Mouse (Mus musculus) kidney, postnatal 14 days (tissue): Measurements from ENCODE around the gene Htra1.

ENCODE experiments used
- DNase-seq: peaks from one replicate; pipeline ENCODE4 v3.0.0; 2022; ENCODE audit warnings: mixed read lengths

The Htra1 gene

DNA sequence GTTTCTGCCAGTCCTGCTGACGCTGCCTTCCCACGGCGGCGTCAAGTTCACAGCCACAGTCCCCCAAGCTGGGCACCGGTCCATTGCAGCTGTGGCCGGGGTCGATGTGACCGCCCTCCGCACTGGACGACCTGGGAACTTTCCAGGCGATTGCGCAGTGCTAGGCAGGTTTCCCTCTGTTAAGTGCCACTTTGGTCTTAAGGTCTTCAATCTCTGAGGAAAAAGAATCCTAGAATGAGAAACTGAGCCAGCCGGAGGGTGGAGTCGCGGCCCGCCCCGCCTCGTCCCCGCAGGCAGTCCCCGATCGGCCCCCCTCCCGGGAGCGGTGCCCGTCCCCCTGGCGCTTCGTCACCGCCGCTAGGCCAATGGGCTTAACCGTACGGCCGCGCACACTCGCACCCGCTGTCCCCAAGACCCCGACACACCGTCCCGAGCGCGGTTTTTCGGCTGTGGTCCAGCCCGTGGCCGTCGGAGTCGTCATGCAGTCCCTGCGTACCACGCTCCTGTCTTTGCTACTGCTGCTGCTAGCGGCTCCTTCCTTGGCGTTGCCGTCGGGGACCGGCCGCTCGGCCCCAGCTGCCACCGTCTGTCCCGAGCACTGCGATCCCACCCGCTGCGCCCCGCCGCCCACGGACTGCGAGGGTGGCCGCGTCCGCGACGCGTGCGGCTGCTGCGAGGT is at the start of gene Htra1:
Gene Htra1, plus strand, starts transcription at position 319 of the 679 bp plus-strand sequence.
- DNase-seq: peak; percentile 82

DNA sequence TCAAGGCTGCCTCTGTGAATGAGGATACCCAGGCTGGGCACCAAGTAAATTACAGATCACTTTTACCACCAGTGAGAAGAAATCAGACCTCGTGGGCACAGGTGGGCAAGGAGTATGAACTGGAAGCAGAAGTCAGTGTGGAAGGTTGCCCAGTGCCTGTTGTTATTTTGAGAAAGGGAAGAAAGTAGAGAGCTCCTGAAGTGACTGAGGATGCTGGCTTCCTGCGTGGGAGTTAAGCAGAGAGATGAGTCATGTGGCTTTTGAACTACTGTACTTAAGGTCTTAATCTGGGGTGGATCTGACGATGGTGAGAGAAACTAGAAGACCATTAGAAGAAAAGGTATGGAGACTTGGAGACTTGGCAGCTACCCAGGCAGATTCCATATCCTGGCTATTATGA is 49.7 kb upstream of the Htra1 start:
- no peak for DNase-seq

DNA sequence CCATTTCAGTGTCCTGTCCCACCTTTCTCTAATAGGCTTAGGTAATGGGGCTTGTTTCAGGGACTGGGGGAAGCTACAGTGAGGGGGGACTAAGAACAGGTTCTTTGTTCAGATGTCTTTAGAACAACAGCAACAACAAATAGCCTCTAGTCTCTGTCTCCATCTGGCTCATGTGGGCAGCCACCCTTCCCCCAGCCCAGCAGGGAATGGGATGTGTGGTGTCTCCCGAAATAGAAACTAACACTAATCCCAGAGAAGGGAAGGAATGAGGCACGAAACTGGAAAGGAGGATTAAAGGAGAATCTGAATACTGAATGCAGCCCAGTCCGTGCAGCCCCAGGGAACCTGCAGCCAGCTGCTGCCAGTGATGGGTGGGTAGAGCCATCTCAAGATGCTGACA is 48.0 kb upstream of the Htra1 start:
- no peak for DNase-seq

DNA sequence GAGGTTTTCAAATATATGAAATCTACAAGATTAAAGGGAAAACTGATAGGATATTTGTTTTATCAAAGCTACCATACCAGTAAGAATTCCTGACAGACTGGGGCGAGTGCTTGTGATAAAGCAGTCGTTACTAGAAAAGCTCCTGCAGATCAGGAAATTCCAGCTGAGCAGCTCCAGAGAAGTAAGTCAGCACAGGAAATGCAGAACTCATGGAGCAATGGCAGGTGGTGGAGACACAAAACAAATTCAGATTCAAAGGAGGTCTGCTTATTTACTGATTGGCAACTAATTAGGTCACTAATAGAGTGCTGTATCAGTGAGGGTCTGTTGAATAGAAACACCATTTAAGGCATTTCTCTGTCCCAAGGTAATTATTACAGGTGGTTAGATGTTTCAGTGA is 45.0 kb upstream of the Htra1 start:
- DNase-seq: no peak

DNA sequence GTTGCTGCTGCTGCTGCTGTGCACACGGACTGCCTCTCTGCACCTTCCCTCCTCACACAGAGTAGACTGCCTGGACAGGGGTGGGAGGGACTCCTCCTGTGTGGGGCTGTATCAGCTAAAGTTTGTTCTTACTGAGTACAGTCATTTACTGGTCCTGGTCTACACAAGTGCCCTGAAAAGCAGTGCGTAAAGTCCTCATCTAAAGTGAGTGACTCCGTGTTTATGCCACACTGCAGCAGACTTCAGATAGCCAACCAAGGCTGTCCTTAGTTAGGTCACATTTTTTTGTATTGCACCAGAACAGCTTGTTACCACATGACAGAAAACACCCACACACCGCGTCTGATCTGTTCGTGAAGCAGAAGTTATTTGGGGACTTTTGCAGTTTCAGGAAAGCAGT is 42.9 kb upstream of the Htra1 start:
- no peak for DNase-seq

DNA sequence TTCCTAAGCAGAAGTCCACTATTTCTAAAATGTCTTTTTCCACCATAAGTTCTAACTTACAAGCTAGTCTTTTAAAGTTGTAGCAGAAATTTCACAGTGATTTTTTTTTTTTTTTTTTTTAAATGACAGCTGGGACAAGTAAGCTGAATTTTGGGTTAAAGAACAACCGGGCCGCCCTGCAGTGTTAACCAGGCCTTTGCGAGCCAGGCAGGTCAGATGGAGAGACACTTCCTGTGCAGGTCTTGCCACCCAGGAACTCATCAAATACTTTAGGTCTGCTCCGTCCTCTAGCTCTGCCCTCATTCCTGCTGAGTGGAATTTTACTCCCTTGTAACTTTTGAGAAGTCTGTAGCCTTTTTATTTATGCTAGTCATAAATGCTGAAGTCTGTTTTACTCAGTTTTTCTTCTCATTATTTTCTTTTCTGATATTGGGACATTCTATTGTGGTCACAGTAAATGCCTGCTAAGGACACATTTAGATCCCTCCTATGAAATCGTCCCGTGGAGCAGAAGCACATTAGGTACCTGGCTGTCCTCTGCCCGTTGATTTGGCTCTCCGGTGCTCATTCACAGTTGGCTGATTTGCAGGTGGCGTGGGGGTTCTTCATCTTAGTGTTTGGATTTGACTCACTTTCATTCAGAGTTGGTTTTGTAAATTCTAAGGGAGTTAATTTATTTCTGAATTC is 40.8 kb upstream of the Htra1 start:
- DNase-seq: peak; percentile 60

DNA sequence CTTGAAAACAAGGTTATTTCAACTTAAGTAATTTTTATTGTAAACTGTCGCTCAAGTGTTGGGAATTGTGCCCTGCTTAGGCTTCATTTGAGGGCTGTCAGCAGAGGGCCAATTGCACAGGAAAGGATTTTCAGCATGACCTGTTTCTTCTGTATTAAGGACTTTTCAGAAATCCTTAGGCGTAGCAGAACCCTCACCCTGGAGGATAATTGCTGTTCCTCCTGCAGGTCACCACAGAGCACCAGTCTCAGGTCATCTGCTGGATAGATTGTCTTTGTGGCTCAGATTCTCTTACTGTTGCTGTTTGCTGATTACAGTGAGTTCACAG is 40.3 kb upstream of the Htra1 start:
- no peak for DNase-seq

DNA sequence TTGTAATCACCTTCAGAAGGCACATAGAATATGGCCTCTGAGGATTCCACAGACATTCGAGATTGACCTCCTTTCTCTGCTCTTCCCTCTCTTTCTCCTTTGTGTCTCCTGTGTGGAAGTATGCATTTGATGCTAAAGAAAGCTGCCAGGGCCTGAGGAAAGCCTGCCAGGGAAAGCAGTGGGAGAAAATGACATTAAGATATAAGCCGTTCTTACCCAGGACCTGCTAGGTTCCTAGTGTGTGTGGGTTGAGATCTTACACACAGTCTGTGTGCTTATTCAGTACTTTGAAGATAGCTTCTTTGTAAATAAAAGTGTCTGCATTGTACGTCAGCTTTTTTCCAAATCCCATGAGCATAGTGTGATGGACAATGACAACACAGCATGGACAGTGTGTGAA is 39.8 kb upstream of the Htra1 start:
- DNase-seq: no peak

DNA sequence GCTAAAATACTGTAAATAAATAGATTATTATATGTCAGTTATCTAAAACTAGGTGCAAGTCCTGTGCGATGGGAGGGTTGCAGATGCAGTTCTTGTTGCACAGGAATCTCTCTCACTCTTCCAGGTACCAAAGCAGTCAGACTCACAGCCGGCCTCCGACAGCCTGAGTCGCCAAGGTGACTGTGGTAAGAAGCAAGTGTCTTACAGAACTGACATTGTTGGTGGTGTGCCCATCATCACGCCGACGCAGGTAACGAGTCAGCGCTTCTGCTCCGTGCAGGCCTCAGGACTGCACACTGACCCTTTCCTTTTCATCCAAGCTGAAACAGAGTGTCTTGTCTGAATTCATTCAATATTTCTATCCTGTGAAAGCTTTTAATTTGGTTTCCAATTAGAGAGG is 38.7 kb upstream of the Htra1 start:
- no peak for DNase-seq

DNA sequence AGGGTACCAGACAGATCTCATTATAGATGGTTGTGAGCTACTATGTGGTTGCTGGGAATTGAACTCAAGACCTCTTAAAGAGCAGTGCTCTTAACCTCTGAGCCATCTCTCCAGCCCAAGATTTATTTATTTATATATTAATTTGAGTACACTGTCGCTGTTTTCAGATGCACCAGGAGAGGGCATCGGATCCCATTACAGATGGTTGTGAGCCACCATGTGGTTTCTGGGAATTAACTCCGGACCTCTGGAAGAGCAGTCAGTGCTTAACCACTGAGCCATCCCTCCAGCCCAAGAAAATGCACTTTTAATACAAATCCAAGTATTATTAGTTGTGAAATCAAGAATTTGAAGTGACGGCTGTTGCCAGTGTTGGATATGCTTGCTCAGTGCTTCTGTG is 37.5 kb upstream of the Htra1 start:
- DNase-seq: peak; percentile 24

DNA sequence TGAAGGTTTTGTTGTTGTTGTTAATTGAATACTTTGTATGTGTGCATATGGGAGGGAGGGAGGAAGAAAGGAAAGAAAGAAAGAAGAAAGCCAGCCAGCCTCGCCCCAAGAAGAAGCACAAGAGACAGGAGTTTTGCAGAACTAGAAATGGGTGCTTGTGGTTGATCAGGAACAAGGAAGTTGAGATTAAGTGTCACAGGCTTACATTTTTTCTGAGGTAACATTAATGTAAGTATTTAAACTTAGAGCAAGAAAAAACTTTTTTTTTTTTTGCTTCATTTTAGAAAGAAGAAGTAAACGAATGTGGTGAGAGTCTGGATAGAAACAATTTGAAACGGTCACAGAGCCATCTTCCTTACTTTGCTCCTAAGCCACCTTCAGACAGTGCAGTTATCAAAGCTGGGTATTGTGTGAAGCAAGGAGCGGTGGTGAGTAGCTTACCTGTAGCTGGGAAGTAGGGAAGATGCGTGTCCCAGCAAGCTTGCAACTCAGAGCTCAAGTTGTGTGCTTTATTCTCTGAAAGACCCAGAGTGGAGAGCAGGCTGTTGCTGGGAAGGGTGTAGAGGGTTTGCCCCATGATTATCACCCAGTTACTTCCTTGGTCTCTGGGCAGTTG is 35.6 kb upstream of the Htra1 start:
- DNase-seq: no peak

DNA sequence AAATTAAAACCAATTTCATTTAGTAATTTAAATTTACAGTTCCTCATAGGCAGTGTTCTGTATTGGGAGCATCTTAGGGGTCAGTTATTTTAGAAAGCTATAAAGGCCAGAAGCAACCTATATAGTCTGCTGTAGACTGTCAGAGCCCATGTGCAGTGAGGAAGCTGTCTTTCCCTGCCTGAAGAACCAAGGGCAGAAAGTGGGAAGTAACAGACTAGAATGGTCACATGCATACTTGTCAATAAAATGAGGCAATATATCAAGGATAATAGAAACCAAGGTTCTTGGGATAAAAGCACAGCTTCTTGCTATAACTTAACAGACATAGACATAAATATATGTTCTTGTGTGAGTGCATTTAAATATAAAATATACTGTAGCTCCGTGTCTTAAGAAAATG is 33.0 kb upstream of the Htra1 start:
- DNase-seq: no peak

DNA sequence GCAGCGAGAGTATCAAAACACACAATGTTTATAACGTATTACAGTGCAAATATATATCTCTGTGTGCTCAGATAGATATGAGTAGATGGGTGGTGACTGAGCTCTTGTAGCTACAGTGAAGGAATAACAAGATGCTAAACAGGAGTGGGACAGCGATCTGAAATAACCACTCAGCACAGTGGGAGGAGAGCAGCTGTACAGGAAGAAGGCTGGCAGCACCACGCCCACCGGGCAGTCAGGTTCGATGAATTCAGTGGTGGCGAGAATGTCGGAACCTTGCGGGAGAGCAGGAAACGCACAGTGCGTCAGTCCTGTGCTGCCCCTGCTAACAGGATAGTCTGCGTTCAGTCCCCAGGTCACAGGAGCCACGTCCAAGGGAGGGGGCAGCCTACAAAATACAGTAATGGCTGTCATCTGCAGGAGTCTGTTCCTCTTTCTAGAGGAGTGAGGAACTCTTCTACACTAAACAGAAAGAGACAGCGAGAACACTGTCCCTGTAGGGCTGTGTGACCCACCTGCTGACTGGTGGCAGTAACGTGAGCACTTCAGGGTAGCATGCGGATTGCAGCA is 32.3 kb upstream of the Htra1 start:
- DNase-seq: no peak

DNA sequence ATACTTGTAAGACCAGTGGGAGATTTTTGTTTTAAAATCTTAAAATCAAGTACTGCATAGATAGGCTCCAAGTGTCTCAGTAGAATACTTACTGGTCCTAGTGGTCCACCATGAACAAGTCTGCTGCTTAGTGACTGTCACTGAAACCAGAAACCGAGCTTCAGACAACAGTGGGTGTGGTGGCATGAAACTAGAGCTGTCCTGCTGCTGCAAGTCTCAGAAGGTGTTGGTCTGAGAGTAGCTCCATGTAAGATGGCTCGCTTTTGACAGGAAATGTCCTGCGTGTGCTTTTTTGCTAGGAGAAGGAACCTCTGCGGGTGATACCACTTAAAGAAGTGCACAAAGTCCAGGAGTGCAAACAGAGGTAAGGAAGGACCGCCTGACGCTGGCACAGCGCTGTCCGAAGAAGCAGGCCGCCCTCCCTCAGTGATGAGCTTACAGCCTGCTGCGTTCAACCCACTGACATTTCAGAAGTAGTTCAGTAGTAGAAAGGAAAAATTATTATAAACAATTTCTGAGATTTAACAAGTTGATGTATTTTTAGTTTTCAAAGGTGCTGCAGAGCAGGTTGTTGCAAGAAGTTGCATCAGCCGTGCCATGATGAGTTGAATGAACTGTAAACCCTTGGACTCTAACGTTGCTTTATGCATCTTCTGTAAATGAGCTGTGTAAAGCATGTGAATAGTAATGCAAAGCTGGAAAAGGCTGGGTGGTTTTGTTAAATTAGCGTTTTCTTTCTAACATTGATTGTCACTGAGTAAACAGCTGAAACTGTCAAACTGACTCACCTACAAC is 31.1 kb upstream of the Htra1 start:
- DNase-seq: no peak

DNA sequence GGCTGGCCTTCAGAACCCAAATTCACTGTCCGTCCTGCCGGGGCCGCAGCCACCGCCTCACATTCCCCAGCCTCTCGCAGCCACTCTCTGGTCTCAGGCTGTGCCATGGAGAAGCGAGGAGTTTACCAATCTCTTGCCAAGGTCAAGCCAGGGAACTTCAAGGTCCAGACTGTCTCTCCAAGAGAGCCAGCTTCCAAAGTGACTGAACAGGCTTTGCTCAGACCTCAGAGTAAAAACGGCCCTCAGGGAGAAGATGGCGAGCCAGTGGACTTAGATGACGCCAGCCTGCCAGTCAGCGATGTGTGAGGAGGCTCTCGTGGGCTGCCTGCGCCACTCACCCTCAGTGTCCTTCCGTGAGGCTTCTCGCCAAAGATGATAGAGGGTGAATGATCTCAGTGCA is 25.1 kb upstream of the Htra1 start:
- DNase-seq: no peak

DNA sequence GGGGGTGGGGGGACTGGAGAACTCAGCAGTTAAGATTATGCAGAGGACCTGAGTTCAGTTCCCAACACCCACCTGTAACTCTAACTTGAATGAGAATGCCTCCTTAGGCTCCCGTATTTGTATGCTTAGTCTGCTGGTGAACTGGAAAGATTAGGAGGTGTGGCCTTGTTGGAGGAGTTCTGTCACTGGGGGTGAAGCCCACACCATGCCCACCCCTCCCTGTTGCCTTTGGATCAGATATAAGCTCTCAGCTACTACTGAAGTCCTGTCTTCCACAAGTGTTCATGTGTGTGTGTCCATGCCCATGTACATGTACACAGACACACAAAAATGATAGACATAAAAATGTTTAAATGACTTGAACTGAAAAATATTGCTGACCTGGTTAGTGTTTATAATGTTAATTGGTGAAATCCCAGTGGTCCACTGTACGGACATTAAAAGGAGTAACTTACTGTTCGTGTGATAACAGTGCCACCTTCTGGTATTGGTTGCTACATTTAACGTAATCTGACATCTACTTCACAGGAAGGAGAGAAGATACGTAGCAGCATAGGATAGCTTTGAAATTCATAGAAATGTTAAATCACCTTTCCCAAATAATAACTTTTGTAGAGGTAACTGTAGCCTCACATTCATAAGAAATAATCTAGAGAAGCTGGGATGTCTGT is 21.1 kb upstream of the Htra1 start:
- DNase-seq: peak; percentile 67

DNA sequence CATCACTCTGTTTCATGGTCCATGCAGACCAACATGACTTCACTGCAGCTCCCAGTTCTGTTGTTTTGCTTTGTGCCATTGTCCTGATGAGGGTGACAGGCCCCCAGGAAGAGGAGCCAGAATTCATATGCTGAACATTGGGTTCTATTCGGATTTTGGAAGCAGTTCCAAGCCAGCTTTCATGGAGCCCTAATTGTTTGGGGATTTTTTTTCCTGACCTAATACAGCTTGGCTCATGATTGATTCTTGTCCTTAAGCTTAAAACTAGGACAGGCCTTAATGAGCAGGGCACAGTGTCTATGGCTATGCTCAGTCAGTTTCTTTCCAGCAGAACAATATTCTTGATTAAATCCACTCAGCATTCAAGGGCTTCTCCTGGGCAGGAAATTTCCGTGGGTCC is 17.7 kb upstream of the Htra1 start:
- no peak for DNase-seq

DNA sequence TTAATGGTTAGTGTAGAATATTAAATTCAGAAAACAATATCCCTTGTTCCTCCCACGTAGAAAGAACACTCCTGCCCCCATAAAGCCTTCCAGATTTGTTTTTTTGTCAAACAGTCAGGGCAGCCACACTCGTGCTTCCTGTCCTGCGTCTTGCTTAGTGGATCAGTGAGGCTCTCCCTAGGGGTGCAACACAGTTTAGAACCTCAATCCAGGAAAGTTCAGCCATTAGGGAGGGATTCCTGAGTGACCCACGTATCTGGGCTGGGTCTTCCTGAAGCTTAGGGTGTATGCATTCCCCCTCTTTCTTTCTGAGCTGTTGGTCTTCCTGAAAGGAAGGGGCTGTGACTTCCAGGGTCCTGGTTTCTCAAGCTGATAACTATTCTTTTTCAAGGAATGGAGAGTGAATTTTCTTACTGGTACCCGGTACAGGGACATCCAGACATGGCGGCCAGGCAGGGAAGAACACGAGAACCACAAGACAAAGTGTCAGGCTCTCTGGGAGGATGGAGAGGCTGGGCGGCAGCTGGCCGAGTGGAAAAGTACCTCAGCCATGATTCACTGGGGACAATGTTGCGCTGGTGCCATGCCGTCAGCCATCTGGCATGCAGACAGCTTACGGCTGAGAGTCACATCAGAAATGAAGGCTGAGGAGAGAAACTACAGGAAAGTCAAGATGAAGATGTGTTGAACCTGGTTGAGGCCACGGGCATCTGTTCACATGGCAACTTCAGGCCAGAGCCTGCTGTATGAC is 12.8 kb upstream of the Htra1 start:
- no peak for DNase-seq

DNA sequence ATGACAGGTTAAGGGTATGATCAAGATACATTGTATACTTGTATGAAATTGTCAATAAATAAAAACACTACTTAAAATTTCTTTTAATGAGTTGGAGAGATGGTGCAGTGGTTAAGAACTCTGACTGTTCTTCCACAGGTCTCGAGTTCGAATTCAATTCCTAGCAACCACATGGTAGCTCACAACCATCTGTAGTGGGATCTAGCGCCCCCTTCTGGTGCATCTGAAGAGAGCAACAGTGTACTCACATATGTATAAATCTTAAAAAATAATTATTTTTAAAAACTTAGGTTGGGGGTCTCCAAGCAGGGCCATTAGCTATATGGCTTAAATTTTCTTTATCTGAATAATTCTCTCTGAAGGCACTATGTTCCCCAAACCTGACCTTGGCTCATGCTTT is 5.5 kb upstream of the Htra1 start:
- DNase-seq: no peak

DNA sequence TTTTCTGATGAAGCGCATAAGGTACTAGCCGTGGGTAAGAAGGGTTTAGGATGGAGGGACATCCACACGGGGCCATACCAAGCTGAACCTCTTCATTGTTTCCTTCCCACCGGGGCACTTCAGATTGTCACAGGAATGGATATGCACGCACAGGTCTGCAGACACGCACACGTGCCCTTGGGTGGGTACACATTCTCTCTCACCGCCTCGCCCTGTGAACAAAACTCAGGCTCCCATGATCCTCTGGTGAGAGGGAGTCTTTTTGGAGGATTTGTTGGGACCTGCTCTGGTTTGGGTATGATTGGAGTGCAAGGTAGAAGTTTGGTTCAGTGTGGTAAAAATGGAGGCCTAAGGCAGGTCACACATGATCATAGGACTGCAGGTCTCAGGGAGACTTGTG is 3.0 kb upstream of the Htra1 start:
- no peak for DNase-seq

DNA sequence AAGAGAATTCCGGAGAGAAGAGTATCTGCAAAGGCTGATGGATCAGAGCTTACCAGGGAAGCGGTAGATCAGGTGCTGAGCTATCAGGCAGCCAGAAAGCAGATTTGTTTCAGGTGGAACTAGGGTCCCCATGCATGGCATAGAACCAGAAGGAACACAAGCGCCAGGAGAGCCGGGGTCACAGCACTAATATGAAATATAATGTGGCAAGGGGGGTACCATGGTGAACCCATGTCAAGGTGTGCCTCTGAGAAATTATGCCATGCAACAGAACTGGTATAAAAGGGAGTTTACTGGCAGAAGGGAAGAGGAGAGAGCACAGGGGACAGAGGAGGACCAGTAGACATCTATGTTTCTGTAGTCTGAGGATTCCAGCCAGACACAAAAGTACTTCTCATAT is 1.3 kb upstream of the Htra1 start:
- DNase-seq: no peak

DNA sequence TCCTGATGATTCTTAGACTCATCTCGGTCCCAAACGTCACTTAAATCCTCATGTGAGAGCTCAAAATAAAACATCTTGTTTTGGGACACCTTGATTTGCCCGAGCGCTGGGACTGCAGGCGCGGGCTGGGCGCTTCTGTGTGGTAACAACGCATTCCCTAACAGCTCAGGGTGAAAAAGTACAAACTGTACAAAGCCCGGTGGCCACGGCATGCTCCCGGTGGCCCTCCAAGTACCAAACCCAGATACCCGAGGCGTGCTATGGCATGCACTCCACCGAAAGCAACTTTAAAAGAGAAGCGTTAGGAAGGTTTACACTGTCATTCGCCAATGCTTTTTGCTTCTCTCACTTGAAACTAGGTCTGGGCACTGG is 504 bp upstream of the Htra1 start:
- DNase-seq: peak; percentile 28
